Mouse (Mus musculus) R1 (cell line): Measurements from ENCODE around the gene Ppdpf.

ENCODE experiments used
- DNase-seq: peaks from one replicate; pipeline ENCODE4 v3.0.0-alpha.2; 2018; ENCODE audit warnings: low read depth, low spot score

Ppdpf gene

GRCm38 (mm10) chr2:181159091-181159514, 27.9 kb upstream of the Ppdpf start:
- no peak for DNase-seq

GRCm38 (mm10) chr2:181159771-181160170, 27.3 kb upstream of the Ppdpf start:
- DNase-seq, result peak; percentile 75

GRCm38 (mm10) chr2:181160821-181161220, 26.2 kb upstream of the Ppdpf start:
- no peak for DNase-seq

GRCm38 (mm10) chr2:181166469-181166868, 20.6 kb upstream of the Ppdpf start:
- no peak for DNase-seq

GRCm38 (mm10) chr2:181174646-181175045, 12.4 kb upstream of the Ppdpf start:
- DNase-seq, result no peak

GRCm38 (mm10) chr2:181178015-181178414, 9.0 kb upstream of the Ppdpf start:
- DNase-seq, result no peak

GRCm38 (mm10) chr2:181178471-181178870, 8.6 kb upstream of the Ppdpf start:
- no peak for DNase-seq

GRCm38 (mm10) chr2:181180898-181181297, 6.1 kb upstream of the Ppdpf start:
- no peak for DNase-seq

- DNase-seq, result peak; percentile 96
These were observed 412 bp upstream of the Ppdpf start for GRCm38 (mm10) chr2:181186635-181187034.

- DNase-seq, result peak; percentile 90
These were observed 1.6 kb downstream of the Ppdpf start for GRCm38 (mm10) chr2:181188681-181189080.

GRCm38 (mm10) chr2:181189321-181189720, 2.3 kb downstream of the Ppdpf start:
- DNase-seq, result no peak

- DNase-seq, result peak; percentile 69
These were observed 4.3 kb downstream of the Ppdpf start for GRCm38 (mm10) chr2:181191385-181191784.

- DNase-seq, result peak; percentile 66
These were observed 4.9 kb downstream of the Ppdpf start for GRCm38 (mm10) chr2:181191936-181192335.

GRCm38 (mm10) chr2:181193044-181193443, 6.0 kb downstream of the Ppdpf start:
- no peak for DNase-seq

- DNase-seq, result no peak
These were observed 9.7 kb downstream of the Ppdpf start for GRCm38 (mm10) chr2:181196628-181197300.

- DNase-seq, result no peak
These were observed 14.6 kb downstream of the Ppdpf start for GRCm38 (mm10) chr2:181201606-181202005.

GRCm38 (mm10) chr2:181202422-181202821, 15.4 kb downstream of the Ppdpf start, which contains the start of gene Ptk6:
Gene Ptk6, minus strand, starts transcription at chr2:181202789.
- no peak for DNase-seq

- no peak for DNase-seq
These were observed 15.8 kb downstream of the Ppdpf start for GRCm38 (mm10) chr2:181202886-181203285.

- DNase-seq, result no peak
These were observed 18.6 kb downstream of the Ppdpf start for GRCm38 (mm10) chr2:181205678-181206077.

- DNase-seq, result no peak
These were observed 19.1 kb downstream of the Ppdpf start for GRCm38 (mm10) chr2:181206118-181206517.

- no peak for DNase-seq
These were observed 25.5 kb downstream of the Ppdpf start for GRCm38 (mm10) chr2:181212389-181213020.

- DNase-seq, result peak; percentile 81
These were observed 26.0 kb downstream of the Ppdpf start, which contains the start of gene Srms for GRCm38 (mm10) chr2:181213021-181213445. Gene Srms, minus strand, starts transcription at chr2:181213185.

- no peak for DNase-seq
These were observed 29.0 kb downstream of the Ppdpf start for GRCm38 (mm10) chr2:181216037-181216436.
